Comparison of ENCODE assay signal across 9 mouse cellular contexts in genomic region chr6:83711067-83711675, GRCm38 (mm10). TPM values are rescaled to one million over a fixed set of nuclear protein-coding genes. Genes with fewer than 3 reads are reported as not detected.
DNase-seq lines count a peak whose midpoint lies in the region; ATAC-seq lines count a peak whose summit lies in the region.
"Had no signal": no experiment of that assay in that cellular context is flagged by ENCODE, and none has a peak within 500 bp of the region (broad histone marks: within the 10 kb centered on the region; RNA-seq: fewer than 3 reads in every experiment).

Gene Vax2 (plus strand): TSS chr6:83711264.

- no peaks in the 10 kb centered on the region for H3K36me3 ChIP-seq in forebrain, embryonic 15.5 days
- no peaks in the 10 kb centered on the region for H3K36me3 ChIP-seq in hindbrain, embryonic 12.5 days
- no peaks in the 10 kb centered on the region for H3K36me3 ChIP-seq in limb, embryonic 15.5 days
- no peaks in the 10 kb centered on the region for H3K36me3 ChIP-seq in midbrain, embryonic 15.5 days (replicated peaks)

- H3K4me2 ChIP-seq in forebrain, embryonic 15.5 days (replicated peaks) = peak within 1 kb of the TSS; percentile 68
- H3K4me2 ChIP-seq in hindbrain, embryonic 12.5 days (replicated peaks) = peak within 1 kb of the TSS; percentile 61
- H3K4me2 ChIP-seq in limb, embryonic 15.5 days = peak within 1 kb of the TSS; percentile 91
- peak within 1 kb of the TSS; percentile 58 for H3K4me2 ChIP-seq in midbrain, embryonic 15.5 days

- H3K4me1 ChIP-seq in forebrain, embryonic 15.5 days = peaks cover 21% of the 10 kb centered on the region
- peaks cover 19% of the 10 kb centered on the region for H3K4me1 ChIP-seq in hindbrain, embryonic 12.5 days
- peaks cover 43% of the 10 kb centered on the region for H3K4me1 ChIP-seq in limb, embryonic 15.5 days
- peaks cover 14% of the 10 kb centered on the region for H3K4me1 ChIP-seq in midbrain, embryonic 15.5 days

- peak within 1 kb of the TSS; percentile 42 for H3K4me3 ChIP-seq in forebrain, embryonic 15.5 days
- H3K4me3 ChIP-seq in hindbrain, embryonic 12.5 days = peak within 1 kb of the TSS; percentile 37
- peak within 1 kb of the TSS; percentile 48 for H3K4me3 ChIP-seq in limb, embryonic 15.5 days
- H3K4me3 ChIP-seq in midbrain, embryonic 15.5 days = peak within 1 kb of the TSS; percentile 31

- under 1% methylated on average over 44 of the region's 46 CpGs for WGBS in forebrain, embryonic 15.5 days
- 1% methylated on average over 42 of the region's 46 CpGs for WGBS in hindbrain, embryonic 12.5 days
- under 1% methylated on average over 43 of the region's 46 CpGs for WGBS in limb, embryonic 15.5 days
- under 1% methylated on average over 46 of the region's 46 CpGs for WGBS in midbrain, embryonic 15.5 days

- H3K27me3 ChIP-seq in forebrain, embryonic 15.5 days = peaks cover 98% of the 10 kb centered on the region
- H3K27me3 ChIP-seq in hindbrain, embryonic 12.5 days = peaks cover 99% of the 10 kb centered on the region
- H3K27me3 ChIP-seq in limb, embryonic 15.5 days = peaks cover 100% of the 10 kb centered on the region
- peaks cover 98% of the 10 kb centered on the region for H3K27me3 ChIP-seq in midbrain, embryonic 15.5 days (replicated peaks)

- ATAC-seq in forebrain, embryonic 15.5 days (replicated peaks) = peak; percentile 79
- ATAC-seq in hindbrain, embryonic 12.5 days (ENCODE audit: low FRiP score) = peak; percentile 86
- peak; percentile 78 for ATAC-seq in limb, embryonic 15.5 days (ENCODE audit: insufficient number of reproducible peaks, low FRiP score, low TSS enrichment, low read depth)
- peak; percentile 67 for ATAC-seq in midbrain, embryonic 15.5 days (replicated peaks)

- H3K9ac ChIP-seq in forebrain, embryonic 15.5 days (replicated peaks) = peak within 1 kb of the TSS; percentile 25; the same call in 1 of the 2 replicates
- H3K9ac ChIP-seq in hindbrain, embryonic 12.5 days = 0 out of 2 replicates have a peak within 1 kb of the TSS, but pooled peaks have one; percentile 44
- no peak within 1 kb of the TSS for H3K9ac ChIP-seq in limb, embryonic 15.5 days
- H3K9ac ChIP-seq in midbrain, embryonic 15.5 days = peak within 1 kb of the TSS; percentile 7; the same call in 1 of the 2 replicates

- peak; percentile 66 for DNase-seq in CD4-positive, CD25-positive, alpha-beta regulatory T cell, adult 2 months (ENCODE audit: low read depth, low spot score)
- peak; percentile 89 for DNase-seq in adrenal gland, postnatal 10 days
- peak; percentile 49 for DNase-seq in urinary bladder, adult 2 months (ENCODE audit: low spot score)
- DNase-seq in left cerebral cortex, adult 11 months (ENCODE audit: low spot score) = no peak

- H3K27ac ChIP-seq in forebrain, embryonic 15.5 days (replicated peaks) = no peak within 1 kb of the TSS
- H3K27ac ChIP-seq in hindbrain, embryonic 12.5 days = no peak within 1 kb of the TSS
- no peak within 1 kb of the TSS for H3K27ac ChIP-seq in limb, embryonic 15.5 days
- no peak within 1 kb of the TSS for H3K27ac ChIP-seq in midbrain, embryonic 15.5 days

- H3K9me3 ChIP-seq in forebrain, embryonic 15.5 days = no peaks in the 10 kb centered on the region
- H3K9me3 ChIP-seq in hindbrain, embryonic 12.5 days (replicated peaks) = no peaks in the 10 kb centered on the region
- H3K9me3 ChIP-seq in limb, embryonic 15.5 days = no peaks in the 10 kb centered on the region
- H3K9me3 ChIP-seq in midbrain, embryonic 15.5 days = no peaks in the 10 kb centered on the region

RNA-seq across cellular contexts. Expression of gene Vax2, which starts in this region (rescaled TPM):
- not detected for total RNA-seq in adrenal gland, postnatal 10 days (2021)
- 0.14 and 0.15 TPM in 2 replicates for polyA plus RNA-seq in forebrain, embryonic 15.5 days (2015; fragmentation: Nextera tagmentation; extraction: Ambion mirVana)
- not detected in 2 replicates for polyA plus RNA-seq in hindbrain, embryonic 12.5 days (2016; fragmentation: Nextera tagmentation; extraction: Ambion mirVana)
- 1.2 and 1.3 TPM in 2 replicates for polyA plus RNA-seq in limb, embryonic 15.5 days (2015; fragmentation: Nextera tagmentation; extraction: Ambion mirVana)
- 0.18 and 0.23 TPM in 2 replicates for polyA plus RNA-seq in midbrain, embryonic 15.5 days (2015; fragmentation: Nextera tagmentation; extraction: Ambion mirVana)
- 0.06 TPM in 1 of 2 replicates, not detected in the other for polyA plus RNA-seq in urinary bladder, adult 2 months (2012; rRNA removed)
- polyA plus RNA-seq: cortical plate, adult 2 months had no signal

Comparison
In these comparisons a context has a peak if more than half of its experiments do, and no peak if none do; other contexts are left out.
1. Peak in DNase-seq in adrenal gland, postnatal 10 days; RNA of the gene not detected or under 1 TPM.
2. Peak in ATAC-seq, H3K4me3 ChIP-seq, H3K9ac ChIP-seq and H3K4me2 ChIP-seq in forebrain, embryonic 15.5 days; RNA of the gene not detected or under 1 TPM.
3. Peak in ATAC-seq, H3K4me3 ChIP-seq, H3K9ac ChIP-seq and H3K4me2 ChIP-seq in hindbrain, embryonic 12.5 days; RNA of the gene not detected or under 1 TPM.
4. Peak in ATAC-seq, H3K4me3 ChIP-seq, H3K9ac ChIP-seq and H3K4me2 ChIP-seq in midbrain, embryonic 15.5 days; RNA of the gene not detected or under 1 TPM.
5. Peak in DNase-seq in urinary bladder, adult 2 months; RNA of the gene not detected or under 1 TPM.